Mouse (Mus musculus) urinary bladder, adult 2 months (tissue): ENCODE results near the gene Rps6ka4. TPM values are rescaled to one million over a fixed set of nuclear protein-coding genes. Genes with fewer than 3 reads are reported as not detected.

Source experiments
- polyA plus RNA-seq: library from polyadenylated mRNA; depleted of rRNA; stranded (reverse); fragments of >200 nt; gene quantifications from 2 replicates; pipeline ENCODE4 v1.2.3, GENCODE M21; 2012; rRNA removed

The Rps6ka4 gene
- polyA plus RNA-seq, 1 experiment: 34.6 TPM

Other genes starting within 250 kb of the Rps6ka4 start
- gene Ccdc88b, start 17.6 kb upstream of the Rps6ka4 start, polyA plus RNA-seq: 2.5 and 3.2 TPM in 2 replicates
- 114 and 126 TPM in 2 replicates for gene Trmt112, start 69.1 kb upstream of the Rps6ka4 start, polyA plus RNA-seq
- gene Prdx5, start 69.5 kb upstream of the Rps6ka4 start, polyA plus RNA-seq: 308 and 425 TPM in 2 replicates
- gene Esrra, start 81.2 kb upstream of the Rps6ka4 start, polyA plus RNA-seq: 55.8 and 59.1 TPM in 2 replicates
- 3.6 and 4.1 TPM in 2 replicates for gene Catsperz, start 84.7 kb upstream of the Rps6ka4 start, polyA plus RNA-seq
- gene Kcnk4, start 93.9 kb upstream of the Rps6ka4 start, polyA plus RNA-seq: 1.6 and 1.8 TPM in 2 replicates
- gene Bad, start 101.2 kb upstream of the Rps6ka4 start, polyA plus RNA-seq: 67.2 and 75.9 TPM in 2 replicates
- 46.3 and 52.2 TPM in 2 replicates for gene Gpr137, start 101.8 kb upstream of the Rps6ka4 start, polyA plus RNA-seq
- 100 and 132 TPM in 2 replicates for gene Ppp1r14b, start 134.3 kb upstream of the Rps6ka4 start, polyA plus RNA-seq
- 83.5 and 88.1 TPM in 2 replicates for gene Plcb3, start 135.8 kb upstream of the Rps6ka4 start, polyA plus RNA-seq
- 83.0 and 89.1 TPM in 2 replicates for gene Fkbp2, start 139.9 kb upstream of the Rps6ka4 start, polyA plus RNA-seq
- gene Vegfb, start 147.0 kb upstream of the Rps6ka4 start, polyA plus RNA-seq: 48.1 and 76.3 TPM in 2 replicates
- gene Dnajc4, start 151.9 kb upstream of the Rps6ka4 start, polyA plus RNA-seq: 61.7 and 65.2 TPM in 2 replicates
- 32.6 and 37.4 TPM in 2 replicates for gene Nudt22, start 155.5 kb upstream of the Rps6ka4 start, polyA plus RNA-seq
- 22.9 and 28.4 TPM in 2 replicates for gene Trpt1, start 155.5 kb upstream of the Rps6ka4 start, polyA plus RNA-seq
- 13.9 and 15.7 TPM in 2 replicates for gene Fermt3, start 178.8 kb upstream of the Rps6ka4 start, polyA plus RNA-seq
- gene Stip1, start 199.3 kb upstream of the Rps6ka4 start, polyA plus RNA-seq: 82.9 and 85.9 TPM in 2 replicates
- 23.7 and 26.2 TPM in 2 replicates for gene Macrod1, start 216.2 kb upstream of the Rps6ka4 start, polyA plus RNA-seq